In genomic region chr10:95030801-95031200, GRCm38 (mm10) we compare ENCODE assay signal across 24 mouse cellular contexts.
DNase-seq lines count a peak whose midpoint lies in the region; ATAC-seq lines count a peak whose summit lies in the region.
"Had no signal": no experiment of that assay in that cellular context is flagged by ENCODE, and none has a peak within 500 bp of the region (broad histone marks: within the 10 kb centered on the region; RNA-seq: fewer than 3 reads in every experiment).

No protein-coding gene starts in this region.

- no peak overlapping the region for H3K4me2 ChIP-seq in embryonic facial prominence, embryonic 14.5 days (ENCODE audit: low read depth, low read length)
- H3K4me2 ChIP-seq: embryonic facial prominence, embryonic 12.5 days; forebrain, embryonic 12.5 days; forebrain, embryonic 15.5 days; heart, embryonic 13.5 days; hindbrain, embryonic 14.5 days had no signal

- H3K4me3 ChIP-seq in embryonic facial prominence, embryonic 14.5 days (ENCODE audit: low read depth, low read length) = no peak overlapping the region
- no peak overlapping the region for H3K4me3 ChIP-seq in embryonic facial prominence, embryonic 10.5 days
- no peak overlapping the region for H3K4me3 ChIP-seq in limb, embryonic 10.5 days
- H3K4me3 ChIP-seq: embryonic facial prominence, embryonic 12.5 days; erythroblast, embryonic 14.5 days; forebrain, embryonic 12.5 days; forebrain, embryonic 15.5 days; heart, adult 2 months; heart, embryonic 10.5 days; heart, embryonic 13.5 days had no signal

- H3K27me3 ChIP-seq in embryonic facial prominence, embryonic 14.5 days (replicated peaks; ENCODE audit: control insufficient read depth, insufficient read depth, low read length) = no peaks in the 10 kb centered on the region
- H3K27me3 ChIP-seq in embryonic facial prominence, embryonic 10.5 days (replicated peaks; ENCODE audit: low read depth, poor library complexity, severe bottlenecking) = no peaks in the 10 kb centered on the region
- no peaks in the 10 kb centered on the region for H3K27me3 ChIP-seq in limb, embryonic 10.5 days (ENCODE audit: low read depth, poor library complexity, severe bottlenecking)
- H3K27me3 ChIP-seq: embryonic facial prominence, embryonic 12.5 days; forebrain, embryonic 12.5 days; forebrain, embryonic 15.5 days; heart, embryonic 13.5 days had no signal

- no peak for DNase-seq in embryonic facial prominence, embryonic 14.5 days (ENCODE audit: low spot score)
- DNase-seq in embryonic facial prominence, embryonic 10.5 days (ENCODE audit: low spot score) = no peak
- peak; percentile 38 to 51 for DNase-seq in kidney, adult 8-10 months
- DNase-seq in kidney, postnatal 10 days = no peak
- DNase-seq in limb, embryonic 10.5 days (ENCODE audit: low spot score) = no peak
- no peak for DNase-seq in cerebellum, postnatal 36 days
- DNase-seq: adrenal gland, adult 8-10 months; adrenal gland, postnatal 25 days; cerebellum, adult 11-12 months; cerebellum, adult 8-10 months; cerebellum, postnatal 10 days; gastrocnemius, postnatal 25 days; heart, adult 2 months; heart, postnatal 14 days; heart, postnatal 4 days had no signal

- 0 out of 2 replicates have a peak overlapping the region, but pooled peaks have one; percentile 23 for H3K27ac ChIP-seq in embryonic facial prominence, embryonic 14.5 days (replicated peaks; ENCODE audit: low read depth, low read length)
- no peak overlapping the region for H3K27ac ChIP-seq in embryonic facial prominence, embryonic 10.5 days (replicated peaks)
- 0 out of 2 replicates have a peak overlapping the region, but pooled peaks have one; percentile 12 for H3K27ac ChIP-seq in limb, embryonic 10.5 days
- H3K27ac ChIP-seq: forebrain, embryonic 12.5 days; forebrain, embryonic 15.5 days; heart, adult 2 months; heart, embryonic 10.5 days; heart, embryonic 13.5 days; hindbrain, embryonic 14.5 days; hindbrain, postnatal 0 days had no signal

- no peaks in the 10 kb centered on the region for H3K9me3 ChIP-seq in embryonic facial prominence, embryonic 14.5 days (ENCODE audit: control insufficient read depth, low read length)
- no peaks in the 10 kb centered on the region for H3K9me3 ChIP-seq in embryonic facial prominence, embryonic 10.5 days
- H3K9me3 ChIP-seq in limb, embryonic 10.5 days (replicated peaks) = no peaks in the 10 kb centered on the region
- H3K9me3 ChIP-seq: embryonic facial prominence, embryonic 12.5 days; forebrain, embryonic 12.5 days; forebrain, embryonic 15.5 days; heart, embryonic 10.5 days; heart, embryonic 13.5 days had no signal

- H3K4me1 ChIP-seq in embryonic facial prominence, embryonic 14.5 days (ENCODE audit: control insufficient read depth, insufficient read depth, low read length) = peaks cover 8% of the 10 kb centered on the region; the same call in 1 of the 2 replicates
- peaks cover 15% of the 10 kb centered on the region for H3K4me1 ChIP-seq in embryonic facial prominence, embryonic 10.5 days
- H3K4me1 ChIP-seq in limb, embryonic 10.5 days = peaks cover 12% of the 10 kb centered on the region; the same call in 1 of the 2 replicates
- H3K4me1 ChIP-seq: heart, embryonic 10.5 days; heart, embryonic 13.5 days had no signal

- no peak overlapping the region for H3K9ac ChIP-seq in embryonic facial prominence, embryonic 14.5 days (ENCODE audit: low read depth, low read length)
- H3K9ac ChIP-seq: embryonic facial prominence, embryonic 12.5 days; forebrain, embryonic 12.5 days; forebrain, embryonic 15.5 days; heart, embryonic 13.5 days; hindbrain, embryonic 14.5 days had no signal

- H3K36me3 ChIP-seq in embryonic facial prominence, embryonic 14.5 days (ENCODE audit: control insufficient read depth, insufficient read depth, low read length) = no peaks in the 10 kb centered on the region
- no peaks in the 10 kb centered on the region for H3K36me3 ChIP-seq in embryonic facial prominence, embryonic 10.5 days (replicated peaks)
- H3K36me3 ChIP-seq in limb, embryonic 10.5 days = no peaks in the 10 kb centered on the region
- H3K36me3 ChIP-seq: embryonic facial prominence, embryonic 12.5 days; forebrain, embryonic 12.5 days; forebrain, embryonic 15.5 days; heart, embryonic 10.5 days; heart, embryonic 13.5 days had no signal

- ATAC-seq in embryonic facial prominence, embryonic 14.5 days (ENCODE audit: low read depth) = no peak
- ATAC-seq: activated CD4-positive, CD25-positive, alpha-beta regulatory T cell, adult 4 months; forebrain, embryonic 15.5 days; hindbrain, postnatal 0 days had no signal

- WGBS in embryonic facial prominence, embryonic 14.5 days = 65% methylated on average over 5 of the region's 5 CpGs
- 85% methylated on average over 5 of the region's 5 CpGs for WGBS in embryonic facial prominence, embryonic 10.5 days
- WGBS in limb, embryonic 10.5 days = 63% methylated on average over 5 of the region's 5 CpGs

Comparison
In these comparisons a context has a peak if more than half of its experiments do, and no peak if none do; other contexts are left out.
1. DNase-seq: peak in kidney, adult 8-10 months (2 of 2); none in embryonic facial prominence, embryonic 14.5 days (single experiment), embryonic facial prominence, embryonic 10.5 days (single experiment), kidney, postnatal 10 days (single experiment), limb, embryonic 10.5 days (single experiment) and cerebellum, postnatal 36 days (0 of 2).